Mouse (Mus musculus) ES-E14 (cell line): ENCODE results near the gene Gcnt7. TPM values are rescaled to one million over a fixed set of nuclear protein-coding genes. Genes with fewer than 3 reads are reported as not detected.

ENCODE experiments used
- DNase-seq: peaks from one replicate; pipeline ENCODE4 v3.0.0-alpha.2; 2013; ENCODE audit warnings: low read depth, low spot score
- H3K27ac ChIP-seq: 2 replicates; pipeline ENCODE4 v1.5.1; 2012; ENCODE audit warnings: low read depth, mild to moderate bottlenecking, low read length, moderate library complexity, mixed read lengths; ENCODE audit not compliant: poor library complexity, insufficient read depth, severe bottlenecking
- H3K36me3 ChIP-seq: 2 replicates; pipeline ENCODE4 v1.6.1; 2012; ENCODE audit warnings: mild to moderate bottlenecking, low read length, moderate library complexity, mixed read lengths; ENCODE audit not compliant: control insufficient read depth, poor library complexity, insufficient read depth, severe bottlenecking
- H3K4me1 ChIP-seq, 2 experiments: fragments of 150-350 bp in 1 of 2; sonication (generic) in 1 of 2; 2 replicates each; pipeline ENCODE4 v1.6.1; 2012; ENCODE audit warnings: low read length in 2 of 2, mild to moderate bottlenecking in 1 of 2, mixed read lengths in 1 of 2; ENCODE audit not compliant: control insufficient read depth in 2 of 2, insufficient read depth in 2 of 2, poor library complexity in 1 of 2
- H3K4me3 ChIP-seq, 2 experiments: fragments of 150-350 bp in 1 of 2; sonication (generic) in 1 of 2; 2 replicates each; pipeline ENCODE4 v1.5.1; 2012; ENCODE audit warnings: low read length in 2 of 2, low read depth in 1 of 2, mild to moderate bottlenecking in 1 of 2, mixed read lengths in 1 of 2; ENCODE audit not compliant: insufficient read depth in 1 of 2, poor library complexity in 1 of 2, severe bottlenecking in 1 of 2
- H3K9ac ChIP-seq: 2 replicates; pipeline ENCODE4 v1.6.1; 2012; ENCODE audit warnings: low read depth, mild to moderate bottlenecking, low read length, mixed read lengths; ENCODE audit not compliant: poor library complexity, insufficient read depth, severe bottlenecking
- H3K9me3 ChIP-seq: fragments of 150-350 bp; sonication (generic); 2 replicates; pipeline ENCODE4 v1.6.1; 2012; ENCODE audit warnings: low read depth, mild to moderate bottlenecking, low read length; ENCODE audit not compliant: control insufficient read depth, insufficient read depth
- CHD2 ChIP-seq: IDR thresholded peaks from 2 replicates; pipeline ENCODE4 v1.6.1; 2014; ENCODE audit warnings: mild to moderate bottlenecking, low read depth, low read length, inconsistent platforms
- HCFC1 ChIP-seq: IDR thresholded peaks from 2 replicates; pipeline ENCODE4 v1.6.1; 2012; ENCODE audit warnings: low read length, inconsistent platforms, borderline replicate concordance; ENCODE audit not compliant: insufficient read depth
- MAFK ChIP-seq: IDR thresholded peaks from 2 replicates; pipeline ENCODE4 v1.6.1; 2014; ENCODE audit warnings: mild to moderate bottlenecking, low read depth, low read length, inconsistent platforms; ENCODE audit not compliant: insufficient read depth
- ZC3H11A ChIP-seq: IDR thresholded peaks from 2 replicates; pipeline ENCODE4 v1.6.1; 2012; ENCODE audit warnings: low read depth, mild to moderate bottlenecking, inconsistent platforms, low read length, borderline replicate concordance
- ZNF384 ChIP-seq: IDR thresholded peaks from 2 replicates; pipeline ENCODE4 v1.6.1; 2012; ENCODE audit warnings: low read depth, low read length, inconsistent platforms
- in situ Hi-C, 2 experiments: fragments of 600-800 bp; cut with MboI; formaldehyde crosslinking; loops; one replicate each; pipeline ENCODE4 v1.15.1; 2025; ENCODE audit warnings: low sequenced_read_pairs in 2 of 2, inconsistent platforms in 1 of 2; ENCODE audit not compliant: unreplicated experiment in 2 of 2
- total RNA-seq: library from RNA; depleted of rRNA; stranded (reverse); fragments of 300-350 nt; gene quantifications from 2 replicates; pipeline ENCODE4 v1.2.3, GENCODE M21; 2012; rRNA removed

Gcnt7 gene
- total RNA-seq: 0.27 and 0.69 TPM in 2 replicates

DNA sequence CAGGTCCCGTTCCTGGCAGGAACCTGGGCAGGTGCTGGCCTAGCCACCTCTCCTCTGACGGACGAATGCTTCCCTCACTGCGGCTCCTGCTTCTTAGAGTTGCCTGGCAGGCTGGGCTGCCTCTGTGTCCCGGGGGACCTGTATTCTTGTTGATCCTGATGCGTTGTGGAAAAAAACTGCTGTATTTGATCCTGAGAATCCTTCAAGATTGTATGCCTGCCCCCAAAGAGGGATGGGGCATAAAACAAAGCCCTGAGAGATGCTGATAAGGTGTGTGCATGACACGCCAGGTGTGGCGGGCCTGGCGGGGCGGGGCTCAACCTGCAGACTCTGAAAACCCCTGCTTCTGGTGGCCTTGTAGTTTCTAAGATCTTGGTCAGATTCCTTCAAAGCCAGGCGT, at the start of gene Gcnt7:
Gene Gcnt7, minus strand, starts transcription at position 101 of the 400 bp plus-strand sequence.
- Histone ChIP-seq H3K4me1 (no peaks in the 10 kb centered on the region), H3K27ac (no peak within 1 kb of the TSS), H3K9ac (no peak within 1 kb of the TSS), H3K36me3 (peaks cover 14% of the 10 kb centered on the region; the same call in 1 of the 2 replicates), H3K9me3 (no peaks in the 10 kb centered on the region), H3K4me3 (no peak within 1 kb of the TSS)
- TF ChIP-seq MAFK (no peak), ZNF384 (no peak), CHD2 (no peak), HCFC1 (no peak), ZC3H11A (no peak)
- DNase-seq: no peak
- in situ Hi-C loops: no loop called here

- TF ChIP-seq CHD2 (no peak), ZNF384 (no peak), HCFC1 (no peak), ZC3H11A (no peak), MAFK (no peak)
- Histone ChIP-seq H3K36me3 (no peaks in the 10 kb centered on the region), H3K9me3 (no peaks in the 10 kb centered on the region), H3K4me1 (peaks cover 4 to 8% of the 10 kb centered on the region in 2 experiments), H3K9ac (no peak overlapping the region), H3K4me3 (no peak overlapping the region), H3K27ac (no peak overlapping the region)
- in situ Hi-C loops: no loop called here
- DNase-seq: no peak
These were observed 47.7 kb upstream of the Gcnt7 start for GRCm38 (mm10) chr2:172506121-172506520.

DNA sequence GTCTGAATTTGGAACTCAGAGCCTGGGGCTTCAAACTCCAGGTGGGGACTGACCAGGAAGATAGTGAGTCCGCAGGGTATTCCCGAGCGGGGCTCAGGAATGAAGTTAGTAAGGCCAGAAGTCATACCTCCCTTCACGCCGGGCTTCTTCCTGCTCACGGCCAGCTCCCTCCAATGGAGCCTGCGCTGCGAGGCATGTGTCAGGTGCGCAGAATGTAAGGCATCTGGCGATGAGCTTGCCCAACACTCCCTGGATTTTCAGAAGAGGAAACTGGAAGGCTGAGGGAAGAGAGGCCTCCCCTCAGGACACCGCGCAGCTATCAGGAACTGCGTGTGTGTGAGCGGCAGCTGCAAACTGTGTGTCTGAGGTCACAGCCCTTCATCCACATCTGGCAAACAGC, 43.8 kb upstream of the Gcnt7 start:
- H3K4me1 ChIP-seq: peaks cover 4% of the 10 kb centered on the region in 2 experiments
- no peak for DNase-seq
- H3K9me3 ChIP-seq: no peaks in the 10 kb centered on the region
- TF ChIP-seq ZC3H11A (no peak), HCFC1 (no peak), CHD2 (no peak), MAFK (no peak), ZNF384 (no peak)
- no peak overlapping the region for H3K27ac ChIP-seq
- H3K4me3 ChIP-seq: no peak overlapping the region
- no peak overlapping the region for H3K9ac ChIP-seq
- in situ Hi-C loops: no loop called here
- no peaks in the 10 kb centered on the region for H3K36me3 ChIP-seq

DNA sequence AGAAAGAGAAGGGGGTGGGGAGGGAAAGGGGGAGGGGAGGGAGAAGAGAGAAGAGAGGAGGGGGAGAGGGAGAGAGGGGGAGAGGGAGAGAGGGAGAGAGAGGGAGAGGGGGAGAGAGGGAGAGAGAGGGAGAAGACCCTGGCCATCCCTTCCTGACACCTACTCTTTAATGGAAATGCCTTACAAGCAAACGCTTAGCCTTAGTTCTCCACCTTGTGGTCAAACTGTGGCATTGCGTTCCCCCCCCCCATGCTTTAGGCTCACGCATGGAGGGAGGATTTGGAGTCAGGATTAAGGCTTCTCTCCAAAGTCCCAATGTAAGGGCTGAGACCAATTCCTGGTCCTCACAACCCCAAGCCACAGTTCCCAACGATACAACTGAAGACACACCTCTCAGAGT, 42.9 kb upstream of the Gcnt7 start:
- no peaks in the 10 kb centered on the region for H3K9me3 ChIP-seq
- peaks cover 4 to 8% of the 10 kb centered on the region in 2 experiments for H3K4me1 ChIP-seq
- in situ Hi-C loops: no loop called here
- H3K27ac ChIP-seq: no peak overlapping the region
- no peak overlapping the region for H3K4me3 ChIP-seq
- TF ChIP-seq MAFK: no peak
- TF ChIP-seq HCFC1: no peak
- no peak for TF ChIP-seq CHD2
- TF ChIP-seq ZNF384: no peak
- no peak for TF ChIP-seq ZC3H11A
- no peak for DNase-seq
- H3K36me3 ChIP-seq: no peaks in the 10 kb centered on the region
- no peak overlapping the region for H3K9ac ChIP-seq

DNA sequence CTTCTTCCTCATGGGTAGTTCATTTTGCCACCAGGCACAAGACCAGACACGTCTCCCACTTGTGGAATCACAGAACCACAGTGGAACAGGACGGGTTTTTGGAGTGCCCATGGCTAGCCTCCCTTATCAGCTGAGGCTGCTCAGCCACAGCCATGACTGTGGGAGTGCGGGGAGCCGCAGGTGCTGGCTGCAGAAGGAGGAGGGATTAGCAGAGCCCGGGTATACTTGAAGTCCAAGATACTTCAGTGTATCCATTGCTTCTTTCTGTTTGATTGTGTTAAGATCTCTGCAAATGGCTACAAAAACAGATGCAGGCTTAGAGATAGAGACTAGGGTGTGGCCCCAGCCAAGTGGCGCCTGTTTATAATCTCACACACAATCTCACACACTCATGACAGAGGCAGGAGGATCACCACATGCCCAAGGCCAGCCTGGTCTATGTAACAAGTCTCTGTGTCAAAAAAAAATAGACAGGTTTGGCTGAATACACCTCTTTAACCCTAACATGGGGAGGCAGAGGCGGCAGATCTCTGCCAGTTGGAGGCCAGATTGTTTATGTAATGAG, 42.4 kb upstream of the Gcnt7 start:
- no peak for DNase-seq
- Histone ChIP-seq H3K9ac (no peak overlapping the region), H3K9me3 (no peaks in the 10 kb centered on the region), H3K27ac (no peak overlapping the region), H3K36me3 (no peaks in the 10 kb centered on the region), H3K4me3 (no peak overlapping the region), H3K4me1 (peaks cover 4 to 9% of the 10 kb centered on the region in 2 experiments)
- TF ChIP-seq ZC3H11A: no peak
- in situ Hi-C loops: no loop called here
